Mouse (Mus musculus): ENCODE measurements around the gene Akap5.

The Akap5 gene

GRCm38 (mm10) chr12:76369978-76370830 lies 45.5 kb downstream of the Akap5 start, which contains the start of gene Zbtb1:
Zbtb1 (plus strand) TSS chr12:76370266.
- peak; percentile 67 to 75 for DNase-seq

- DNase-seq, result peak; percentile 67 to 70
These were observed 46.3 kb downstream of the Akap5 start for GRCm38 (mm10) chr12:76370831-76371571.

DNA sequence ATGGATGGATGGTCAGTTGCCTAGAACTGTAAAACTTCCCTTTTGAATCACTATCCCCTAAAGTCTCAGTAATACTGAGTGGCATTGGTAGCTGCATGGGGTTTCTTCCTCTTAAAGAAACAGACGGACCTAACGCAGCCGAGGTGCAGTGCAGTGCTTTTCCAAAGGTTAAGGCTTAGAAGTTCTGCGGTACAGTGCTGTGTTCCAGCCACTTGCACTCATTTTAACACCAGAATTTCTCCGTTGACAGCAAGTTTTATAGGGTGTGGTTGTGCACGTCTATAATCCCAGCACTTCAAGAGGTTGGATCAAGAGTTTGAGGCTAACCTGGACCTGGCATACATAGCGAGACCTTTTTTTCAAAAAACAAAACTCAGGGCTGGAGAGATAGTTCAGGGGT lies 47.4 kb downstream of the Akap5 start:
- DNase-seq, result no peak

DNA sequence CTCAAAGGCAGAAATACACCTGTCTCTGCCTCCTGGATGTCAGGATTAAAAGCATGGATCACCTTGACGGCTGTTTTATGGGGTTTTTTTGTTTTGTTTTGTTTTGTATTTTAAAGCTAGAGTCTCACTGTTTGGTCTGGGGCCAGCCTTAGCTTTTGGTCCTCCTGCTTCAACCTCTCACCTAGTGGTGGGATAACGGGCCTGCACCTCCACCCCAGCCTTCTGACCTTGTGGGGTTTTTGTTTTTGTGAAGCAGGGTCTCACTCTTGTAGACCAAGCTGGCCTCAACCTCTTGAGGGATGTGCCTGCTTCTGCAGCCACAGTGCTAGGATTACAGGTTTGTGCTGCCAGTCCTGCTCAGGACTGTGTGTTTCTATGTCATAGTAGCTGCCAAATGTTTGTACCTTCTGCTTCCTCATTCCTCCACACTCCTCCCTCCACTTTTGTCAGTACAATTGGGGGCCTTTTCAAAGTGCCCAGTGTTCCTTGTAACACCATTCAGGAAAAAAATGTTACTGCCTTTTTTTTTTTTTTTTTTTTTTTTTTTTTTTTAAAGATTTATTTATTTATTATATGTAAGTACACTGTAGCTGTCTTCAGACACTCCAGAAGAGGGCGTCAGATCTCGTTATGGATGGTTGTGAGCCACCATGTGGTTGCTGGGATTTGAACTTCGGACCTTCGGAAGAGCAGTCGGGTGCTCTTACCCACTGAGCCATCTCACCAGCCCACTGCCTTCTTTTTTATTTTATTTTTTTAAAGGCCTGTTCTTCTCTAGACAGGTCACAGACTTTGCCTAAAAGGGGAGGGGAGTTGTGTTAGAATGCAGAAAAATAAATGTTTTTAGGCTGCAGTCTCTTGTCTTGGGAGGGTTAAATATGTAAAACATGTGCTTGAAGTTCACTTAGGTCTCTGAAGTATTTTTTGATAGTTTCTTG lies 48.5 kb downstream of the Akap5 start:
- DNase-seq, result no peak

- no peak for DNase-seq
These were observed 49.3 kb downstream of the Akap5 start for GRCm38 (mm10) chr12:76373991-76374390.

GRCm38 (mm10) chr12:76374911-76375310 lies 50.2 kb downstream of the Akap5 start:
- no peak for DNase-seq

DNA sequence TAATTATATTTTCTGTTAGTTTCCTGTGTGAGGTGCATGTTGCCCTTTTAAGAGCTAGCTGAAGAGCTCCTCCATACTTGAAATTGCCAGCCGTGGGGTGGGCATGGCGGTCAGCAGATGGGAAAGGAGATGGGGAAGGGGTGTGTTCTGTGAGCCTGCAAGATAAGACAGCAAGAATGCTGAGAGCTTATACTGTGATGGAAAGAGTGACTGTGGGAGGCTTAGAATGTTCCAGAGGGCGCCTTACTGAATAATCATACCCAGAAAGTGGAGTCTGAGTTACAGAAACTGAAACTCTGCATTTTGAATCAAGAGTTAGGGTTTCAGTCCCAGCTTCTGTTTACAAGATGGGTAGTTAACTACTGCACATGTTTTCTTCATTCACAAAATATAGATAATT lies 50.8 kb downstream of the Akap5 start:
- no peak for DNase-seq

DNA sequence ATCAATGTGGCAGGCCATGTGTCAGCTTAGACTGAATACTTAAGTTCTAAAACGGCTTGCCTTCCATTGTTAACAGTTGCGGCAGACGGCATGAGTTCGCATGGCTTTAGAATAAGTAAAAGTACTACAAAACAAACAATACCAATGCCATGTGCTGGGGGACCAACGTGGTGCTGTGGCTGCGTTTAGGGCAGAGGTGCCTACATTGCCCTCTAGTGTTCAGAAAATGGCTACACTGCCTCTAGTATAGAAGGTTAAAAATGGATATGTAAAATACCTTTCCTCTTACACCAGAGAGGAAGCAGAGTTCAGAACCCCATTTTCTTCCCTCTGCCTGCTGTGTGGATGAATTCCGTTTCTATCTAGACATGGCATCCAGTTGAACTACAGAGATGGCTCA lies 52.0 kb downstream of the Akap5 start:
- peak in 1 of 2 experiments; percentile 17 for DNase-seq

DNA sequence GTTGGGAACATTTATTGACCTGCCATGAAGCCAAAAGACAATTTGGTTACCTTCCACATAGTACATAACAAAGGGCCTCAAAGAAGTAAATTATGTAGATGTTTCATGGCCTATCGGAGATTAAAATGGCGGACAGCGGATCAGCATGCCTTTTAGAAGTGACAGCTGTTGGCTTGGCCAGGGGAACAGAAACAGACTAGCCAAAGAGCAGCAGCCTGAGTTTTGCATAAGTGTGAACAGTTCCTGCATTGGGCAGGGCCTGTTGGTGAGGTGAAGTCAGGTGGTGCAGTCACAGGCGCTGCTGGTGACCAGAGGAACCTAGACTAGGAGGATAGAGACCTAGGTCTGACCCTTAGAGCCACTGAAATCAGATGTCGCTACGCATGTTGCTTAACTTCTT lies 52.4 kb downstream of the Akap5 start:
- DNase-seq, result no peak

DNA sequence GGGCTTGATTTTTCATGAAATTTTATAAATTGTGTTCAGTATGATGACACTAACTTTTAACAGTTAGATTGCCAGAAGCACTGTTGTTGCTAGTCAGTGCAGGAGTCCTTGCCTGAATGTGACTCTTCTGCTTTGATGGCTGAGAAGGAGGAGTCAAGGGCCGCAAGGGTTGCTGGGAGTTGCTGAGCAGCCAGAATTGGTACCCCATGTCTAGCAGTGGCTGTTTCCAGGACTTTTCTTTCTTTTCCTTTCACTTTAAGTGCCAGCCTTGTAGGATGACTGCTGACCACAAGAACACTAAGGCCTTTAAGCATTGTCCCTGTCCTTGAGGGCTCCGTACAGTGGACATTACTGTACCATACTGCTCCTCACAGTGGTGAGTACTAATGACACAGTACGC lies 53.0 kb downstream of the Akap5 start:
- no peak for DNase-seq

DNA sequence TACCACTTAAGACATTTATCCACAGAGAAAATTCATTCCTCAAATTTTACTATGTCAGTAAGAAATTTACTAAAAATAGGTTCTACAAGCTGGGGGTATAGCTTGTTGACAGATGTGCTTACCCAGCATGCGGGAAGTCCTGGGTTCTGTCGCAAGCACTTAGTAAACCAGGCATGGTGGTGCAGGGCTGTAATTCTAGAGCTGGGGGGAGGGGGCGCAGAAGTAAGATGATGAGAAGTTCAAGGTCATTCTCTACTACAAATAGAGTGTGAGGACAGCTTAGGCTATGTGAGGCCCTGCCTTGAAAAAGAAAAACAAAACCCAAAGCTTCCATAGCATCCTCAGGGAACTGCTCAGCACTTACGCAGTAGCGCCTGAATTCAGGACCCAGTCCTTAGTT lies 53.9 kb downstream of the Akap5 start:
- DNase-seq, result no peak

DNA sequence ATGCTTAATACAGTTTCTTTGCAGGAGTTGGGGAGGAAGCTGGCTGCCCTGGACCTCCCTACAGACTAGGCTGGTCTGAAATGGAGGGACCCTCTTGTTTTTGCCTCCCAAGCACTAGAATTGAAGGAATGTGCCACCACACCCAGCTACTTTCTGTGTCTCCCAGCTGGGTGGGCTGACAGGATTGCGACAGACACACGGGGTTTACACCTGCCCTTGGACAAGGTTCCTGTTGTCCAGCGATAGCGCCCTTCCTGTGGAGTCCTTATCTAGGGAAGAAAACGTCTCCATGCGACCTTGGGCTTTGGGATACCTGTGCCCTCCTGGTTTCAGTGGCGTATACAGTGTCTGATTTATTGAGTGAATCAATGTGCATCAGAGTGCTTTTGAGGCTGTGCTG lies 55.5 kb downstream of the Akap5 start:
- no peak for DNase-seq

Measured in kidney, adult 8-10 months (tissue).